Mouse (Mus musculus) bone marrow macrophage, adult 2 months (primary cell): ENCODE results near the gene Zdhhc7. TPM values are rescaled to one million over a fixed set of nuclear protein-coding genes. Genes with fewer than 3 reads are reported as not detected.

Experiments
- H3K27ac ChIP-seq: 2 replicates; pipeline ENCODE4 v1.5.1; 2012; ENCODE audit warnings: low read depth, low read length; ENCODE audit not compliant: insufficient read depth
- H3K4me1 ChIP-seq: 2 replicates; pipeline ENCODE4 v1.6.1; 2012; ENCODE audit warnings: low read length; ENCODE audit not compliant: control insufficient read depth, insufficient read depth
- H3K4me3 ChIP-seq: 2 replicates; pipeline ENCODE4 v1.5.1; 2012; ENCODE audit warnings: mild to moderate bottlenecking, low read length, moderate library complexity; ENCODE audit not compliant: insufficient read depth
- CTCF ChIP-seq: IDR thresholded peaks from 2 replicates; pipeline ENCODE4 v1.5.1; 2012; ENCODE audit warnings: low read depth, mild to moderate bottlenecking, low read length, moderate library complexity
- POLR2A ChIP-seq: IDR thresholded peaks from 2 replicates; pipeline ENCODE4 v1.6.1; 2012; ENCODE audit warnings: mild to moderate bottlenecking, low read depth, low read length, borderline replicate concordance
- polyA plus RNA-seq: library from polyadenylated mRNA; stranded (reverse); fragments of >200 nt; gene quantifications from 2 replicates; pipeline ENCODE4 v1.2.4, GENCODE M21; 2012; ENCODE audit not compliant: missing spikeins, insufficient read depth, insufficient read length

Zdhhc7 gene
- polyA plus RNA-seq, 1 experiment = 36.9 TPM

GRCm38 (mm10) chr8:120038741-120039140 is 62.5 kb downstream of the Zdhhc7 start:
- Histone ChIP-seq H3K4me3 (no peak overlapping the region), H3K27ac (no peak overlapping the region), H3K4me1 (peaks cover 18% of the 10 kb centered on the region)
- no peak for TF ChIP-seq POLR2A
- no peak for TF ChIP-seq CTCF

DNA sequence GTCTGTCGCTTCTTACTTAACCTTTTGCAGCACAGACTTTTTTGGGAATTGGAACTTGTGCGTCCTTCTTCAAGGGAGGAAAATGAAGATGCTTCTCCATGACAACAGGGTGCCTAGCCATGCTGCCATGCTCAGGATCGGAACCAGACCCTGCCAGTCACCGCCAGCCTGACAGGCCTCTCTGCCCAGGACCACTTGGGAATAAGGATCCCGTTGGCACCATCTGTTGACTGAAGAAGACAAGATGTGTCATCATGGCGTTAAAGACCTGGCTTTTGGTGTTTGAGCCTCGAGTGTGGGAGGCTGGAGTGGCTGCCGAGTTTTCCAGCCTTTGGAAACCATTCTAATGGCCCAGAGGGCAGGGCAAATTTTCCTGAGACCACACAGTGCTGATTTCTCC is 63.7 kb downstream of the Zdhhc7 start:
- Histone ChIP-seq H3K4me3 (no peak overlapping the region), H3K4me1 (peaks cover 13% of the 10 kb centered on the region), H3K27ac (no peak overlapping the region)
- TF ChIP-seq CTCF = no peak
- no peak for TF ChIP-seq POLR2A

- Histone ChIP-seq H3K4me3 (no peak overlapping the region), H3K4me1 (peaks cover 11% of the 10 kb centered on the region), H3K27ac (no peak overlapping the region)
- TF ChIP-seq POLR2A (no peak), CTCF (no peak)
Measured at GRCm38 (mm10) chr8:120037199-120037598, 64.1 kb downstream of the Zdhhc7 start.

DNA sequence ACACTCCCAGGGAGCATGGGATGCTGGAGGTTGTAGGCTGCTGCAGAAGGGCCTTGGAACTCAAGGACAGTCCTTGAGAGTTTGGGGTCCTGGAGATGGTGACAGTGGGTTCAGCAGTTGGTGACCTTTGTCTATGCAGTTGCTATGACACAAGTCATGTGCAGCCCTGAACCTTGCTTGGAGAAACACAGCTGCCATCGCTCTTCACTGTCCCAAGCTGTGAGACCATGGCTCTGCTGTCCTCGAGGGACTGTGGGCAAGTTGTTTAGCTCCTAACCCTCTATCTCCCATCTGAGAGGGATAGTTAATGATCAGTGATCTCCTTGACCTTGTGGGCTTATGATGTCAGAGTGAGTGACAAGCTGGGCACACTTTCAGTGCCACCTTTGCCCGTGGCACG is 64.7 kb downstream of the Zdhhc7 start:
- TF ChIP-seq CTCF (no peak), POLR2A (no peak)
- peaks cover 11% of the 10 kb centered on the region for H3K4me1 ChIP-seq
- H3K27ac ChIP-seq = no peak overlapping the region
- H3K4me3 ChIP-seq = no peak overlapping the region

GRCm38 (mm10) chr8:120036111-120036510 is 65.2 kb downstream of the Zdhhc7 start:
- Histone ChIP-seq H3K4me1 (peaks cover 7% of the 10 kb centered on the region), H3K4me3 (no peak overlapping the region), H3K27ac (no peak overlapping the region)
- no peak for TF ChIP-seq POLR2A
- no peak for TF ChIP-seq CTCF

- no peak overlapping the region for H3K27ac ChIP-seq
- H3K4me3 ChIP-seq = no peak overlapping the region
- TF ChIP-seq POLR2A (no peak), CTCF (no peak)
- H3K4me1 ChIP-seq = peaks cover 2% of the 10 kb centered on the region; the same call in 1 of the 2 replicates
Measured at GRCm38 (mm10) chr8:120034471-120034870, 66.8 kb downstream of the Zdhhc7 start.

DNA sequence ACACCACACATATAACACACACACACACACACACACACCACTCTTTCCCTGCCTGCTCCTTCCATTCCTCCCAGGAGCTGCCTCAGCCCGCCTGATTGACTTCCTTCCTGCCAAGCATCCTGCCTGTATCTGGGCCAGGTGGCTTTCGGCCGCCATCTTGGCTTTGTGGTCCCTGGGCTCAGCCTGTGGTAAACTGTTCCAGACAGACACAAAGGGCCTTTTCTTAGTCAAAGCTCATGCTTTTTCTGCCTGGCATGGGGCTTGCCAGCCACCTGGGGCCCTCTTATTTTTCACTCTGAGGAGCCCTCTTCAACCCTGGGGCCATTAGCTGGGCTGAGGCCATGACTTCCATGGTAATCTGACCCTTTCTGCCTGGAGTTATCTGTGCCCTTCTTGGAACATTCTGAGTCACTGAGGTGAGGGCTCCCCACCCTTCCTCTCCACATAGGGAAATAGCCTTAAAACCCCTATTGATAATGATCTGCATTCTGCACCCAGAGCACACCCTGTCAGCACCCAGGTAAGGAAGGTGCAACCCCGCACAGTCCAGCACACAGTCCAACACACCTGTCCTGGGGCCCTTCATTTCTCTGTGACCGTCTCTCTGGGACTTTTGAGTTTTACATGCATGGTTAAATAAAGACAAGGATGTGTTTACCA is 68.6 kb downstream of the Zdhhc7 start:
- TF ChIP-seq CTCF (no peak), POLR2A (no peak)
- peaks cover 2% of the 10 kb centered on the region; the same call in 1 of the 2 replicates for H3K4me1 ChIP-seq
- no peak overlapping the region for H3K27ac ChIP-seq

More for the DNA sequence above, 68.6 kb downstream of the Zdhhc7 start:
- H3K4me3 ChIP-seq = no peak overlapping the region

Other genes starting within 250 kb of the Zdhhc7 start
- gene Klhl36, start 239.2 kb downstream of the Zdhhc7 start, polyA plus RNA-seq = 7.6 and 8.3 TPM in 2 replicates
- gene Usp10, start 191.1 kb downstream of the Zdhhc7 start, polyA plus RNA-seq = 17.3 and 19.2 TPM in 2 replicates
- 32.7 and 45.3 TPM in 2 replicates for gene Gm20388, start 190.6 kb downstream of the Zdhhc7 start, polyA plus RNA-seq
- not detected in 2 replicates for gene Crispld2, start 109.0 kb downstream of the Zdhhc7 start, polyA plus RNA-seq
- 40.4 and 43.2 TPM in 2 replicates for gene 6430548M08Rik, start 12.7 kb upstream of the Zdhhc7 start, polyA plus RNA-seq
- not detected in 2 replicates for gene Fam92b, start 76.0 kb upstream of the Zdhhc7 start, polyA plus RNA-seq
- gene Gse1, start 127.0 kb upstream of the Zdhhc7 start, polyA plus RNA-seq = 12.4 and 15.1 TPM in 2 replicates